Mouse (Mus musculus): ENCODE measurements around the gene Ush2a.

DNA sequence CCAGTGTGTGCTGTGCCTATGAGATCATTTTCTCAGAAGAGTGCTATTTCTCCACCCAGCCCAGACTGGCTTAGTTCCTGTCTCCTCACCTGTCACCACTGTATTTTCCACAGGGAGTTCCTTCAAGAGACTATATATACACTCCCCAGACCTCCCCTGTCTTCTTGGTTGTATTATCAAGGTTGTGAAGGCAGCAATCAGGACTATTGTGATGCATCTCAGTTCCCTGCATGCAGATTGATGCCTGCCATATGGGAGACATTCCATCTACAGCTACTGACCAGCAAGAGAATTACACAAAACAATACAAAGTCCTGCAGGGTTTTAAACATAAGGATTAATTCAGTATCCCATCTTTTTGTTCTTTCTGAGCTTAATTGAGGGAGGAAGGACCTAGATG is 377.8 kb downstream of the Ush2a start:
- no peak for TF ChIP-seq POLR2A (IDR thresholded peaks at IDR 0.05; ENCODE audit: extremely low read depth, insufficient read depth, low read length)
- no peak for TF ChIP-seq CTCF (IDR thresholded peaks at IDR 0.05; ENCODE audit: extremely low read depth, insufficient read depth, low read length)

All from cortical plate, adult 2 months (tissue).